Mouse (Mus musculus) embryonic facial prominence, embryonic 12.5 days (tissue): Measurements from ENCODE around the gene Itk. TPM values are rescaled to one million over a fixed set of nuclear protein-coding genes. Genes with fewer than 3 reads are reported as not detected.

Experiments used
- ATAC-seq: fragments of 200-750 bp; cut with Nextera tagmentation; 2 replicates; pipeline ENCODE4 v1.8.0; 2017; ENCODE audit not compliant: insufficient number of reproducible peaks, insufficient read depth, low FRiP score, low TSS enrichment
- H3K27ac ChIP-seq: fragments of 300-500 bp; sonication (generic); 2 replicates; pipeline ENCODE4 v1.5.1; 2016; ENCODE audit warnings: mild to moderate bottlenecking
- H3K27me3 ChIP-seq: fragments of 300-500 bp; sonication (generic); 2 replicates; pipeline ENCODE4 v1.6.1; 2016; ENCODE audit warnings: mild to moderate bottlenecking, moderate library complexity
- H3K36me3 ChIP-seq: fragments of 300-500 bp; sonication (generic); 2 replicates; pipeline ENCODE4 v1.6.1; 2016; ENCODE audit warnings: mild to moderate bottlenecking
- H3K4me1 ChIP-seq: fragments of 300-500 bp; sonication (generic); 2 replicates; pipeline ENCODE4 v1.6.1; 2016
- H3K4me2 ChIP-seq: fragments of 300-500 bp; sonication (generic); replicated peaks from 2 replicates; pipeline ENCODE4 v1.6.1; 2016; ENCODE audit warnings: mild to moderate bottlenecking, moderate library complexity
- H3K4me3 ChIP-seq: fragments of 300-500 bp; sonication (generic); 2 replicates; pipeline ENCODE4 v1.5.1; 2016; ENCODE audit warnings: mild to moderate bottlenecking
- H3K9ac ChIP-seq: fragments of 300-500 bp; sonication (generic); 2 replicates; pipeline ENCODE4 v1.6.1; 2016; ENCODE audit warnings: mild to moderate bottlenecking, moderate library complexity
- H3K9me3 ChIP-seq: fragments of 300-500 bp; sonication (generic); 2 replicates; pipeline ENCODE4 v1.6.1; 2016; ENCODE audit warnings: mild to moderate bottlenecking, moderate library complexity
- WGBS: fragments of 180-500 bp; shearing (Covaris S2); methylation state at CpG from one replicate; pipeline ENCODE4 v1.1.7; 2016; 5-methylcytosine and 5-hydroxymethylcytosine counted together
- polyA plus RNA-seq: library from polyadenylated mRNA; unstranded; fragments of >200 nt; fragmentation: Nextera tagmentation; extraction: Ambion mirVana; gene quantifications from 2 replicates; pipeline ENCODE4 v1.2.1, GENCODE M21; 2016

The Itk gene
- polyA plus RNA-seq, 1 experiment from 2014 or later, result 0.14 TPM

DNA sequence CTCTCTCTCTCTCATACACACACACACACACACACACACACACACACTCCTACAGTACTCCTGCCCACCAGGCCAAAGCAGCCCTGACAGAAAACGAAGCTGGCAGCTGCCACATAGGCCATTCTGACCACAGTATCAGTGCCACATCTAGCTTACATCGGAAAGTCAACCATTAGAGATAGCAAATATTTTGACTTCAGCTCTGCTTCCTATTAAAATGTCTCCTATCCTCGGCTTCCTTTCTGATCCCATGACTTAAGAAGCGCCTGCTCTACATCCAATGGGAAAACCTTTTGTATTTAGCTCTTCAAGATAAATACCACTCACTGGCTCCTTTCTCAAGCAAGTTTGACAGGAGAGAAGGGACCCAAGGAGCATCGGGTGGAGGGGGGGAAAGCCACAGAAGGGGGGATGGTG, 78.7 kb downstream of the Itk start:
- ATAC-seq, result no peak
- no peaks in the 10 kb centered on the region for H3K9me3 ChIP-seq
- peak overlapping the region; percentile 94 for H3K4me2 ChIP-seq
- H3K27ac ChIP-seq, result no peak overlapping the region
- peak overlapping the region; percentile 65; the same call in 1 of the 2 replicates for H3K4me3 ChIP-seq
- no peaks in the 10 kb centered on the region for H3K36me3 ChIP-seq
- H3K4me1 ChIP-seq, result peaks cover 18% of the 10 kb centered on the region
- 0 out of 2 replicates have a peak, but pooled peaks cover 11% of the 10 kb centered on the region for H3K27me3 ChIP-seq
- WGBS, result 59% methylated on average over 5 of the region's 5 CpGs
- no peak overlapping the region for H3K9ac ChIP-seq

DNA sequence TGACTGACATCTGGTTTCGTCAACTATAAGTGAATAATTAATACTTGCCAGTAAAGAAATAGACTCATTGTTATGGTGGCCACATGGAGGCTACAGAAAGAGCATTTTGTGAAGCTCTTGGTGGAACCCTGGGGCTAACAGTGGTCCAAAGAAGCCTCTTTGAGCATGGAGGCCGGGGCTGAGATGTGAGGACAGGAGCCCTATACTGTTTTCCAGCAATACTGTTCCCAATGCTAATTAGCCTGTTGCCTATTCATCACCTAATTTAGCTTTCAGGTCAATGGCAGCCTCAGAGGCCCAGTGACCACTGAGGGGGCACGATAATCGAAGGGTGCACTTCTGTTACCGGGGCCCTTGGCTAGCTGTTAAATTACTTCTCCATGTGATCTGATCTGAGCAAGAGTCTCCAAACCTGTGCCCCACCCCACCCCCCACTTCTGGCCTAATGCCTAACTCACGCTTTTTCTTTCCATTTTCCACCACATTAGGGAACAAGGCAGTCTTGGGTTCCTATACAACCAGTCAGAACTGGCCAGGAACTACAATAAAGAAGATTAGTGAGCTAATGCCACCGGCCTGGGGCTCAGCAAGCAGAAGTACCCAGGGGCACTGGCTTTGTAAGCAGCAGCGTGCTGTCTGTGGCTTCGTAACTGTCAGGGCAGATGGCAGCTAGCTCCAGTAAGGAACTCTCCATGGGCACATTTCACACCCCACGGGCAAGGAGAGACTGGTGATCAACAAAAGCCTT, 79.3 kb downstream of the Itk start:
- no peaks in the 10 kb centered on the region for H3K36me3 ChIP-seq
- no peaks in the 10 kb centered on the region for H3K9me3 ChIP-seq
- no peak overlapping the region for H3K4me3 ChIP-seq
- H3K4me1 ChIP-seq, result peaks cover 19% of the 10 kb centered on the region
- H3K27ac ChIP-seq, result no peak overlapping the region
- WGBS, result 48% methylated on average over 10 of the region's 10 CpGs
- no peak for ATAC-seq
- no peak overlapping the region for H3K9ac ChIP-seq
- H3K27me3 ChIP-seq, result 0 out of 2 replicates have a peak, but pooled peaks cover 11% of the 10 kb centered on the region
- peak overlapping the region; percentile 94 for H3K4me2 ChIP-seq

DNA sequence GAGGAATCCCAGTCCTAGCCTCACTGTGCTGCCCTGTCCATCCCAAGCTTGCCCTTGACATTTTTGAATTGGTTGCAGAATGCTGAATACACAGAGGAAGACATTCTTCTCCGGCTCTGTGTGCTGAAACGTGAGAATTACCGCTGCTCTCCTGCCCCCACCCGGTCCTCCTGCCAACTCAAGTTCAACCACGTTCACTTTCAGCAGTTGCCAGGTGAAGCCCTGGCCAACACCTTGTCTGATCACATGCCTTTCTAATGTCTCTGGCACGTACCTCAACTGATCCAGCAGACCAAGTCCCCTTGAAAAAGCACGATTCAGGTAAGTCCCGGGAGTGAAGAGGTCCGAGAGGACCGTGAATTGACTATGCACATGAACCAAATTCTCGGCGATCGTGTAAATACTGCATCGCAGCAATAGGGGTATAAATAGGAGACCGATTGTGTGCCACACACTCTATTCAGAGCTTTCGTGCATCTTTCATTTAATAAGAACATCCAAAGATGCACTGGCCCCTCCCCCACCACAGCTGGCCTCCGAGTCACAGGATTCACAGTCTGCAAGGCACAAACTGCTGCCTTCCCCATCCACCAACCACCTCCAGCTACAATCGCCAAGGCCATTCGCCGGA, 80.1 kb downstream of the Itk start:
- H3K27ac ChIP-seq, result no peak overlapping the region
- 69% methylated on average over 20 of the region's 20 CpGs for WGBS
- H3K4me2 ChIP-seq, result 0 out of 2 replicates have a peak overlapping the region, but pooled peaks have one; percentile 0
- no peak overlapping the region for H3K9ac ChIP-seq
- H3K9me3 ChIP-seq, result no peaks in the 10 kb centered on the region
- H3K4me1 ChIP-seq, result peaks cover 21% of the 10 kb centered on the region
- H3K4me3 ChIP-seq, result no peak overlapping the region
- 0 out of 2 replicates have a peak, but pooled peaks cover 7% of the 10 kb centered on the region for H3K27me3 ChIP-seq
- H3K36me3 ChIP-seq, result no peaks in the 10 kb centered on the region
- ATAC-seq, result no peak

DNA sequence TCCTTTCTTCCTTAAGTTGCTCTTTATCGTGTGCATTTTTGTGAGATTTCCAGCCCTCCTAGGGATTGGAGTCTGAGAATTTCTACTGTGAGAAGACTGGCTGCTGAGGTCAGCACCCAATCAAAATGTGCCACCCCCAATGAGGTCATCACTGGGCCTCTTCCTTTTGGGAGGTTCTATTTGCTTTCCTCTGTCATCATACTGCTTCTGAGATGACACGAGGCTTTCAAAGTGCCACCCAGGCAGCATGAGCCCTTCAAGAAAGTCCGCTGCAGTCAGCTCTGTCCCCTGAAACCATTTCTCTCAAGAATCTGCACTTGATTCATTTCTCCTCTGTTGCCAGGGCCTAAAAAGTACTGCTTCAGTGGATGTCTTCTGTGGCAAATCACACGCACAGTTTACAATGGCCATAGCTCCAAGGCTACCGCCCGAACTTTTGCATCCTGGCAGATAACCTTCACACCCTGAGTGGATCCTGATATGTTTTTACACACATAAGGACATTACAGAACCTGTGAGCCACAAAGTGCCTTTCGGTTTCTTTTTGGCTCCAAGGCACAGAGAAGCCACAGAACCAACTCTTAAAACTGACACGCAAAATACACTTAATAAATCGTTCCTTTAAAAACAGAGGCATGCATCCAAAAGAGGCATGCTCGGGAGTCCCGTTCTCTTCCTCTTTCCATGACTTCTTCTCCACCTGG, 80.9 kb downstream of the Itk start:
- Histone ChIP-seq H3K27me3 (0 out of 2 replicates have a peak, but pooled peaks cover 7% of the 10 kb centered on the region), H3K4me2 (0 out of 2 replicates have a peak overlapping the region, but pooled peaks have one; percentile 0), H3K9ac (no peak overlapping the region), H3K9me3 (no peaks in the 10 kb centered on the region), H3K4me1 (peaks cover 21% of the 10 kb centered on the region), H3K36me3 (no peaks in the 10 kb centered on the region), H3K27ac (no peak overlapping the region), H3K4me3 (no peak overlapping the region)
- no peak for ATAC-seq
- 89% methylated on average over 11 of the region's 11 CpGs for WGBS

DNA sequence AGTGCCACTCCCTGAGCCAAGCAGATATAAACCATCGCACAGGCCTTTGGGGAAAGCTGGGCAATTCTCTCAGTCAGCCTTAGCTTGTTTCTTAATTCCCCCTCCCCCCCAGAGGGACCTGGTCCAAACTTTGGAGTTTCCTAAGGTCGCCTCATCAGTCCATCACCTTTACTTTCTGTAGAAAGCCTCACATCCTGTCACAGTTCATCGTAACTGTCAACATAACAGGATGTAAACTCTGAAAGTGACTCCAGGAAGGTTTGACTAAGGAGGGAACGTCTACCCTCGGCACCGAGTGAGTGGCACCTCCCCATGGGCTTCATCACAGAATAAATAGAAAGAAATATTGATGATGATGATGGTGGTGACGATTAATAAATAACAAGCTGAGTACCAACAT, 81.5 kb downstream of the Itk start:
- 85% methylated on average over 7 of the region's 7 CpGs for WGBS
- Histone ChIP-seq H3K36me3 (no peaks in the 10 kb centered on the region), H3K27me3 (0 out of 2 replicates have a peak, but pooled peaks cover 7% of the 10 kb centered on the region)

DNA sequence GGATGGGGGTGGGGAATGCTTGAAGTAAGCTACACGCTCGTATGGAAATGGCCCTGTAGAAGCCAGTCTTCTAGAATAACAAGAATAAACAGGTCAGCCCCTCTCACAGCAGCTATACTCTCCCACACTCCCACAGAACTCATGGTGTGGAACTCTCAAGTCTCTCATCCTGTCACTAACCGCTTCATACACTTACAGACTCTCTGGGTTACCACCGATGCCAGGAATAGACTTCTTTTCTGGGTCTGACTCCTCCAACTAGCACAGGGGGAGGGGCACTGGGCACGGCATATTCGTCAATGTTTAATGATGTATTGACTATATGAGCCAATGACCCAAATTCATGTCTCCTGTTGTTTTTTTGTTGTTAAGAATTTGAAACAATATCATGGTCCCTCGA, 82.5 kb downstream of the Itk start:
- Histone ChIP-seq H3K4me1 (peaks cover 21% of the 10 kb centered on the region), H3K27ac (no peak overlapping the region), H3K4me2 (no peak overlapping the region), H3K9ac (no peak overlapping the region), H3K36me3 (no peaks in the 10 kb centered on the region), H3K9me3 (no peaks in the 10 kb centered on the region), H3K27me3 (0 out of 2 replicates have a peak, but pooled peaks cover 7% of the 10 kb centered on the region), H3K4me3 (no peak overlapping the region)
- ATAC-seq, result no peak
- WGBS, result 83% methylated on average over 7 of the region's 7 CpGs

More for the DNA sequence above, 81.5 kb downstream of the Itk start:
- H3K4me3 ChIP-seq, result no peak overlapping the region
- H3K9me3 ChIP-seq, result no peaks in the 10 kb centered on the region
- ATAC-seq, result no peak
- peaks cover 21% of the 10 kb centered on the region for H3K4me1 ChIP-seq
- no peak overlapping the region for H3K27ac ChIP-seq
- H3K4me2 ChIP-seq, result no peak overlapping the region
- no peak overlapping the region for H3K9ac ChIP-seq

DNA sequence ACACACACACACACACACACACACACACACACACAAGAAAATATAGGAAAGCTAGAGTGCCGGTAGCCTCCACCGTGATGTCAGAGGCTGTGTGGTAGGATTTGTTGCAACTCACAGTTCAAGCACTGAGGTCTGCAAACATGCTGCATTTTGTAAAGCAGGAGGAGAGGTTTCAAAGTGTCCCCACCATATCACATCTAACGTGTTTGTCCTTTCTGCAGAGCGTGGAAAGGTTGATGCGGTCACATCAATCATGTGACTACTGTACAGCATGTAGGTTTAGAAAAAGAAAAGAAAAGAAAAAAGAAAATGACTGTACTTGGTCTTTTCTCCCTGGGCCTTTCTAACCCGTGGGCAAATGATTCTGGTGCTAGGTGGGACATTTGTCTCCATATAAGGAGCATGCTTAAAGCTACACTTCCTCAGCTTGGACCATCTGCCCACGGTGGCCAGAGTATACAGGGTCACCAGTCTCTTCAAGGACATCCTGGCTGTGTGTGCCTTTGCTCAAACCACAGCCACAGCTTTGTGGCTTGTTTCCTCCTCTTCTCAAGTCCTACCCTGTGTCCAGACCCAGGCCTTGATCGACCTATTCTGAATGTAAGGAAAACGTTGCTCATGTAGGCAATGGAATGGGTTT, 83.3 kb downstream of the Itk start:
- H3K4me1 ChIP-seq, result peaks cover 14% of the 10 kb centered on the region
- H3K27me3 ChIP-seq, result no peaks in the 10 kb centered on the region
- H3K36me3 ChIP-seq, result no peaks in the 10 kb centered on the region
- H3K4me3 ChIP-seq, result no peak overlapping the region
- no peak for ATAC-seq
- H3K4me2 ChIP-seq, result no peak overlapping the region
- H3K27ac ChIP-seq, result no peak overlapping the region
- no peak overlapping the region for H3K9ac ChIP-seq
- H3K9me3 ChIP-seq, result no peaks in the 10 kb centered on the region
- 81% methylated on average over 9 of the region's 9 CpGs for WGBS

DNA sequence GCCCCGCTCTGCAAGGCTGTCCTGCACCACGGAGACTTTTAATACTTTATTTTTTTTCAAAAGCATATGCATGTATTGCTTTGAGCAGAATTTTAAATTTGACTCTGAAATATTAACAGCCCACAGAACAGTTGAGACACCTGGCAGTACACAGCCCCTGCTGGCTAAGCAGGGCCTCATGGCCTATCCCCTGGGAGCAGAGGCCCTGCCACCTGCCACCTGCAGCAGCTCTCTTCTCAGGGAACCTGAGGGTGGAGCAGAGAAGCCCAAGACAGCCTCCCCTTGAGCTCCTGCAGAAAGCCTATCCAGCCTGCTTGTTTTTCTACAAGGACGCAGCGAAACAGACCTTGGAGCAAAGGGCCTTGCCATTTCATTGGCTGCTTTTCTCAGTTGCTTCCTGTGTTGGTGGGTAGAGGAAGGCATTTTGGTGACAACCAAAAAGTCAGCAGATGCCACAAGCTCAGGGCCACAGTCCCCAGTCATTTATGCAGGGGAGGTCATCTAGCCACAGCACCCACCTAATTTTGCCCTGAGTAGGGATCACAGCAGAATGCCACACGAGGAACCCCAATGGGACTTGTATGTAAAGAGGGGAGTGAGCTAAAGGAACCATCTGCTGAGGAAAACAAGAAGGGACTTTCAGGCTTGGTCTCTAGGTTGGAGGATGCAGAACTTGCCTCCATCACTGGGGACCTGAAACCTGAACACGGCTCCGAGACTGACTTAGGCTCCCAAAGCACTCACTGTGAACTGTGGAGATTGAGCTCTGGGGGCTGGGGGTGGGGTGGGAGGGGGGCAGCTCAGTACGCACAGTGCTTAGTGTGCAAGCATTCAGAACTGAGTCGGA, 84.2 kb downstream of the Itk start:
- Histone ChIP-seq H3K4me3 (no peak overlapping the region), H3K27me3 (no peaks in the 10 kb centered on the region), H3K9ac (no peak overlapping the region), H3K4me2 (no peak overlapping the region), H3K9me3 (no peaks in the 10 kb centered on the region), H3K4me1 (peaks cover 6% of the 10 kb centered on the region), H3K27ac (no peak overlapping the region; the same call in 1 of the 2 replicates), H3K36me3 (no peaks in the 10 kb centered on the region)
- 80% methylated on average over 9 of the region's 9 CpGs for WGBS
- ATAC-seq, result no peak

DNA sequence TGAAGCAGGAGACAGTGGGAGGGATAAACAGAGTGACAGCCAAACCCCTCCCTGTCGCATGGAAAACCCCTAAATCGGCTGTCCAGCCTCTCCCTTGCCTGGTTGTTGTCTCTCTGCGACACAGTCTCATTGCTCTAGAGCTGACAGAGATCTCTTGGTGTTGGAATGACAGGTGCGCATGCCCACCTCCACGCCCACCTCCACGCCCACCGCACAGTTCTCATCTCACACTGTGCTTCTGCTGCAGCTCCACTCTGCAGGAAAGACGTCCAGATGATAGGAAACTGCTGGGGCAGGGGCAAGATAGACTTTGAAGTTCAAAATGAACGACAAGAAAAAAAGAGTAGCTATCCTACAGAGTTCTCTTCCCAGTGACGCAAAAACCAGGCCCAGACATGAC, 85.2 kb downstream of the Itk start:
- Histone ChIP-seq H3K4me1 (peaks cover 2% of the 10 kb centered on the region; the same call in 1 of the 2 replicates), H3K9ac (no peak overlapping the region), H3K27me3 (no peaks in the 10 kb centered on the region), H3K4me3 (no peak overlapping the region), H3K36me3 (no peaks in the 10 kb centered on the region), H3K4me2 (no peak overlapping the region), H3K9me3 (no peaks in the 10 kb centered on the region), H3K27ac (no peak overlapping the region)
- ATAC-seq, result no peak
- 78% methylated on average over 10 of the region's 10 CpGs for WGBS

DNA sequence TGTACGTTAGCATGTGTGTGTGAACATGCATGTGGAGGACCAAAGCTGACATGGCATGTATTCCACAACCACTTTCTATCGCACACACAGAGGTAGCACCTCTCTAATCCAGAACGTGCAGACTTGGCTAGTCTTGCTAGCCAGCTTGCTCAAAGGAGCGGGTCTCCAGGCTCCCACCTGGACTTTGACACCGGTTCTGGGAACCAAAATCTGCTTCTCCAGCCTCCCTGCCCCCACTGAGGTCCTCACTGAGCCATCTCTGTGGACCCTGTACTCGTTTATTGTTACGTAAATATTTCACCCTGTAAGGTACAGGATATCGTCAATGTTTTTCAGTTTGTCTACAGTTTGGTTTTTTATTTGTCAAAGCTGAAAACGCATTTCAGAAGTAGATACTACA, 86.8 kb downstream of the Itk start:
- ATAC-seq, result no peak
- no peaks in the 10 kb centered on the region for H3K36me3 ChIP-seq
- no peaks in the 10 kb centered on the region for H3K9me3 ChIP-seq
- 86% methylated on average over 9 of the region's 9 CpGs for WGBS
- H3K9ac ChIP-seq, result no peak overlapping the region
- H3K27ac ChIP-seq, result no peak overlapping the region
- no peaks in the 10 kb centered on the region for H3K27me3 ChIP-seq
- H3K4me2 ChIP-seq, result no peak overlapping the region
- no peak overlapping the region for H3K4me3 ChIP-seq
- H3K4me1 ChIP-seq, result peaks cover 2% of the 10 kb centered on the region; the same call in 1 of the 2 replicates
